Mouse (Mus musculus) heart, postnatal 25 days (tissue): ENCODE data around the gene Parp3. TPM values are rescaled to one million over a fixed set of nuclear protein-coding genes. Genes with fewer than 3 reads are reported as not detected.

ENCODE experiments used
- DNase-seq: peaks from one replicate; pipeline ENCODE4 v3.0.0; 2022; ENCODE audit warnings: low spot score
- intact Hi-C: fragments of 180-260 bp; cut with DNase I; formaldehyde crosslinking; loops from one replicate; pipeline ENCODE4 v1.15.1; 2025
- total RNA-seq, 2 experiments: library from RNA; stranded (reverse); gene quantifications; 2 replicates each; pipeline ENCODE4 v1.2.3; 2021

The Parp3 gene
- total RNA-seq, 2 experiments from 2014 or later, result 30.1 to 33.5 TPM

DNA sequence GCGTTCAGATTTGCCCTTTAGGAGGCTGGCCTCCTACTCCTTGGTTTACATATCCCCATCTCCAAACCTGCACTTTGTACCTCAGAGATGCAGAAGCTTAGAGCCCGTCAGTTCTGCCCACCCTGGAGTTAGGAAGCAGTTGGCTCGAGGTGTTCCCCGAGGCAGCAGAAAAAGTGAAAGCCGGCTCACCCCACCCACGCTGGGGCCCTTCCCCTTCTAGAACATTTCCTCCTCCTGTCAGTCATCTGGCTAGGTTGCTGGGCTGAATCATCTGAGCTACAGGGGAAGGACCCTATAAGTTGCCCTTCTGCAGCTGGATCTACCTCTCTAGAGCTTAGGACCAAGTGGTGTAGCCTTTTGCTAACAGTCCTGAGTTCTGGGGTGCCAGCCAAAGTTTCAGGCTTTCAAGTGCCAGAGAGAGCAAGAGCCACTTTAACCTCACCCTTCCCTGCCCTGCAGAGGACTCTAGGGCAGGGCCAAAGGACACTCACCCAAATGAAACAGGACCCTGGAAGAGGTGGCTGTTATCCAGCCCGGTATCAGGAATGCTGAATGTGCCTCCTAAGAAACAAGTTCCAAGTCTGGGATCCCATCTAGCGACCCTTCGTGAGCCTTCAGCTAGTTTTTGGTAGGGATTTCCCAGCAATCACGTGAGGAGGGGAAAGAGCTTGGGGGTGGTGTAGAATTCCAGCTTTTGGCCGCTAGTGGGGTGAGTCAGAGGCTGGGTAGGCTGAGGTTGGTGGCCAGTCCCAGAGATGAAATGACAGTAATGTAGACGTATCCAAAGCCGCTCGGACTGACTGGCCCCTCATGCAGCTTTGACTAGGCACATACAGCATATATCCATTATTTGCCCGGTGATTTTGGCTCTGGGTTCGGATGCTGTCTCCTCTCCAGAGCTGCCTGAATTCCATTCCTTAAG, 486 bp downstream of the Parp3 start:
- intact Hi-C loops, result loop anchor here (2.0 to 5.0 kb wide), 3 partner anchors 47 to 169 kb away; partner anchors contain the start of genes Dusp7 and Rpl29
- peak; percentile 66 for DNase-seq

DNA sequence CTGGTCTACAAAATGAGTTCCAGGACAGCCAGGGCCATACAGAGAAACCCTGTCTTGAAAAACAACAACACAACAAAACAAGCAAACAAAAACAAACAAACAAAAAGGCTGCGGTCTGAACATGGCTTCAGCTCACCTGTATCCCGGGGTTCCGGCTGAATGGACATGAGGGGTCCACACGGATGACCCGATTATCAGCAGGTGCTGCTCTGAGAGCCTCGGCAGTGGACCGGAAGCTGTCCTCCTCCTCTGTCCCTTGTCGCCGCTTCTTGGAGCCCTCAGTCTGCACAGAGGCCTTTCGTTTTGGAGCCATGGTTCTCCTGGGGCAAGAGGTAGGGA, 1.1 kb downstream of the Parp3 start, which contains the start of gene Rrp9:
Rrp9 (plus strand) TSS at position 301 of the 339 bp plus-strand sequence.
- intact Hi-C loops, result loop anchor here (1.0 to 5.0 kb wide), 5 partner anchors 27 to 189 kb away; partner anchors contain the start of genes Dusp7 and Rpl29
- DNase-seq, result peak; percentile 1

DNA sequence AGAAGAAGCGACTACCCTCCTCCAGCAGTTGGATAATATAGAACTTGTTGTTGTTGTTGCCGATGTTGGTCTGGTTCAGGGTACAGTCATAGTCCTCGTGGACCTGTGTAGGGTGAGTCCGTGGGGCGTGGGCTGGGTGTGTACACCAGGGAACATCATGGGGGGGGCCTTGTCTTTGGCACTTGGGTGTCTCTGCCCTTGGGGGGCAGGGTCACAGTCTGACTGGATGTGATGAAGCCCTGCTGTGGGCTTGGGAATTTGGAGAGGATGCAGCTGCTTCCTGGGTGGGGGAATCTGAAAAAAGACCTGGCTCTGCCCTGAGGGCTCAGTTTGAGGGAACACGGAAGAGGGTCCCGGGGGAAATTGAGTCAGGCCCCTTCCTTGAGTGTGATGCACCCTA, 1.7 kb downstream of the Parp3 start:
- peak; percentile 21 for DNase-seq
- intact Hi-C loops, result loop anchor here (1.0 to 5.0 kb wide), 4 partner anchors 27 to 188 kb away; partner anchors contain the start of gene Dusp7

DNA sequence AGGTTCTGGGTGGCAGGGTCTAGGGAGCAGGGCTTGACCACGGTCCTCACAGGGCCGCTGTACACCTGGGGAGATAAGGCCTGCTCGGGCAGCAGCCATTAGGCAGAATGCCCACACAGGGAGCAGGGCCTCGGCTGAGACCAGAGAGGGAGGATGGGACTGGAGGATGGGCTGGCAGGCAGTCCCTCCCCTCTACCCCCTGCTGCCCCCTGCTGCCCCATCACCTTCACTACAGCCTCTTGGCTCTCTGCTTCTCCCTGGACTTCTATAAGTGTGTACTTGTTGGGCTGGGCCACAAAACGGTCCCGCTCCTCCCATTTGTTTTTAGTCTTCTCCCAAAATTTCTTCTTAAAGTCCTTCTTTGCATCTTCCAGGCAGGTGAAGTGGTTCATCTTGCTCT, 2.3 kb downstream of the Parp3 start:
- peak; percentile 44 for DNase-seq
- intact Hi-C loops, result loop anchor here (2.0 kb wide), 1 partner anchor 188 kb away; no protein-coding TSS in a partner anchor

DNA sequence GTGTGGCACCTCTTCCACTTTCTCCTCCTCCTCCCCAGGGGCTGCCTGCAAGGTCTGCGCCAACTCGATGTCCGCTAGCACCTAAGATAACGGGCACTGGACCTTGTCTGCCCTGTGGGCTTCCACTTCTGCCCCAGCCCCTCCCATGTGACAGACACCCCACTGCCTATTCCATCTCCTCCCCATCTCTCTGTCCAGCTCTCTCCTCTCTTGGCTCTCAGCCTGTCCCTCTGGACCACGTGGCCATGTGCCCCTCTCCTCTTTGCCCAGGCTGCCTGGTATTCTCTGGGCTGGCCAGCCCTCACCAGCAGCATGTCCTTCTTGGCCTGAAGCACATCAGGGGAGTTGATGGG, 3.0 kb downstream of the Parp3 start:
- no peak for DNase-seq
- intact Hi-C loops, result loop anchor here (2.0 kb wide), 2 partner anchors 15 to 187 kb away; no protein-coding TSS in a partner anchor

DNA sequence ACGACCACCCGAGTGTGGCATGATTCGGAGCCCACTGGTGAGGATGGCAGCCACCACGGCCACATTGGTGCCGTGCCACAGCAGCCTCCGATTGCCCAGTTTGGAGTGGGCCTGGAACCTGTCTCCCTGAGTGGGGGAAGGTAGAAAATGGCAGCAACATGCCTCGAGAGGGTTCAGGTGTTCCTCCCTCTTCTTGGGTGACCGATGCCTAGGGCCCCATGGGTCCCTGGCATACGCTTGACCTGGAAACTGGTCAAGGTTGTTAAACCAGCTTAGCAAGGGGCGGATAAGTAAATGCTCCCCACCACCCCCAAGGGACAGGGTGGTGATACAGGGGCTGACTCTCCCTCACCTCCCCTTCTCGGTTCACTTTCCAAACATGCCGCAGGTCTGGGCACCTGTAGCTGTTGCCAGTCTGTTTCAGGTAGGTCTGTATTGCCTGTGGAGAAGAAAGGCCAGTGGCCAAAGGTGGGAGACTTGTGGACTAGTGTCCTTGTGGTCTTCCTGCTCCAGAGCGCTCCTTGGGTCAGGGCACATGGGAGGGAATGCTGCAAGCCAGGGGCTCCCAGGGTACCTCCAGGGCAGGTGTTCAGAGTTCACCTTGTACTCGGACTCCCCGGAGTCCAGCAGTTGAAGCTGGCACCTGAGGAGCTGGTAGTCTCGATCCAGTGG, 3.5 kb downstream of the Parp3 start:
- DNase-seq, result peak; percentile 1
- intact Hi-C loops, result loop anchor here (2.0 kb wide), 1 partner anchor 14 kb away; no protein-coding TSS in a partner anchor

DNA sequence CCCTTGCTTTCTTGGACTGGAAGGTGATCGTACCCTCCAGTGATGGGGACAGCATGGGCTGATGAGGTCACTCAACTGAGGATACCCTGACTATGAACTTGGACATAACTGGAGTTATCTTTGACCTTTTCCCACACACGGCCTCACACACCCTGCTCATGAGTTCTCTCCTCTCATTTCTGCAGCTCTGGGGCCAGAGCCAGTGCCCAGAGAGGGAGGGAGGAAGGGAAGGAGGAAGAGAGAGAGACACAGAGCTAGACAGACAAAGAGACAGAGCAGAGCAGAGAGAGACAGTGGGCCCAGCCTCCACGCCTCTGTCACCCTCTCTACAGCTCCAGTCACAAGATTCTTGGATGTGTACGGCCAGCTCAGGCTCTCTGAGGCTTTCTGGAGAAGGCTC, 4.4 kb downstream of the Parp3 start:
- no peak for DNase-seq
- intact Hi-C loops, result loop anchor here (2.0 kb wide), 1 partner anchor 14 kb away; no protein-coding TSS in a partner anchor

DNA sequence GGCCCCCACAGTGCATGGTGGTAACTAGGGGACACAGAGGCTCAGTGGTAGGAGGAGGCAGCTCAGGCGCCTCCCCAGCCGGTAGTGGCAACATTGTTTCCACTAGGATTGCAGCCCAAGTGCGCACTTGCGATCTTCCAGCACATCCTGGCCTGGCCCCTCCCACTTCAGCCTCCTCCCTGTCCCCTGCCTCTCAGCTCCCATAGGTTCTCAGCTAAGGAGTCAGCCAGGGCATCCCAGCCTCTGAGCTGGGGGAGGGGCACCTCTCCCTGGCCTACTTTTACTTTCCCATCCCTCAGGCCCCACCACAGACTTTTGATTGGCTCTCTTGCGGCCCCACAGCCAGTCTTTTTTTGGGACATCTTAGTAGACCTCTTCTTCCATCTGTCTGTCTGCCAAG, 4.9 kb downstream of the Parp3 start:
- DNase-seq, result peak; percentile 72
- intact Hi-C loops, result loop anchor here (2.0 kb wide), 1 partner anchor 13 kb away; no protein-coding TSS in a partner anchor

DNA sequence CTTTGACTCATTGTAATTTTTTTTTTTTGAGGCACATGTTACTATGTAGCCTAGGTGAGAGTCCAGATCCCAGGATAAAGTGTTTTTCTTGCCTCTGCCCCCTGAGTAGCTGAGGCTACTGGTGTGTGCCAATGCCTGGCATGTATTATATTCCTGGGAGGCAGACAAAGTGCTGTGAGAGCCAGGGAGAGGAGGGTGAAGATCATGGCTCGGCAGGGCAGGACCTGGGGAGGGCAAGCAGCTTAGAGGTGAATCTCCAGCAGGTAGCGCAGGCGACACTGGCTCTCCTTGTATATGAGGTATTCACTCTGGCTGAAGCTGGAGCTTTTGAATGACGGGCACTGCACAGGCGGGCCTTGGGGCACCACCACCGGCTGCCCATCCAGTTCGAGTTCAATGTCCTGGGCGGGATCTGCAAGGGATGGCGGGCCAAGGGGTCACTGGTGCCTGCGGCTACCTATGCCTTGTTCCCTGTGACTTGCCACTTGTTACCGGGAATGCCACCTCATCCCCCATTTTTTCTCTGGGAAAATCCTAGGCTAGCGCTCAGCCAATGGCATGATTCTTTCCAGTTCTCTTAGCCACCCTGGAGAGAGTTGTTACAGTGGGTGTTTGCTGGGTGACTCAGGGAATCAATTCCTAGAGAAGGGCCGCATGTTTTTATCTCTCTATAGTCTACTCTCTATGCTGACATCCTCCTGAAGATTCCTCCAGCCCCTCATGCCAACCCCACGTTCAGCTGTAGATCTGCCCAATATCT, 5.6 kb downstream of the Parp3 start:
- intact Hi-C loops, result no loop called here
- DNase-seq, result no peak

DNA sequence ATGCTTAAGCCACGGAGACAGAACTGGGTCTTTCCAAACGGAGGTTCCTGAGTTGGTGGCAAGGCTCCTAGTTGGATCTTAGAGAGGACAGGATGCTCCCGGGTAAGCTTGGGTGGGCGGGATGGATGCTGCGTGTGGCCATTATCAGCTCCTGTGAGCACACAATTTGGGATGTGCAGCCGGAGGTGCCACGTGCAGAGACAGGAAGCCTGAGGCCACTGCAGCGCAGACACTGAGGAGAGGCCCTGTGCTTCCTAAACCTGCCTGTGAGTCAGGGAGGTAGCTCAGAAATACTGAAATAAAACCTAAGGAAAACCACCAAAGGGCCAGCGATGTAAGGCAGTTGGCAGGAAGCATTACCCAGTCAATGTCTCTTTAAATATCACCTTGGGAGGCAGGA, 7.0 kb downstream of the Parp3 start:
- intact Hi-C loops, result no loop called here
- no peak for DNase-seq

DNA sequence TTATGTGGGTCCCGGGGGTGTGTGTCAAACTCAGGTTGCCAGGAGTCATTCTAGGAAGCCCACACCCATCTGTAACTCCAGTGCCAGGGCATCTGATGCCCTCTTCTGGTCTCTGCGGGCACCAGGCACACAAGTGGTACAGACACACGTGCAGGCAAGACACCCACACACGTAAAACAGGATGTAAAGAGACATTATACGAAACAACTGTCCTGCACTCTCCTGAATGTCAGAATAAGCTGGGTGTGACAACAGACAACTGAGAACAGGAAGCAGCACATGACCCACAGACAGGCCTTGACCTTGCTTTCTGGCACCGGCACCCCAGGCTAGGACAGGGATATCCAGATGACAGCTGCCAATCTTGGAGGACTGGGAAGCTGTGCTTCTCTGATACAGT, 7.4 kb downstream of the Parp3 start:
- DNase-seq, result no peak
- intact Hi-C loops, result no loop called here

DNA sequence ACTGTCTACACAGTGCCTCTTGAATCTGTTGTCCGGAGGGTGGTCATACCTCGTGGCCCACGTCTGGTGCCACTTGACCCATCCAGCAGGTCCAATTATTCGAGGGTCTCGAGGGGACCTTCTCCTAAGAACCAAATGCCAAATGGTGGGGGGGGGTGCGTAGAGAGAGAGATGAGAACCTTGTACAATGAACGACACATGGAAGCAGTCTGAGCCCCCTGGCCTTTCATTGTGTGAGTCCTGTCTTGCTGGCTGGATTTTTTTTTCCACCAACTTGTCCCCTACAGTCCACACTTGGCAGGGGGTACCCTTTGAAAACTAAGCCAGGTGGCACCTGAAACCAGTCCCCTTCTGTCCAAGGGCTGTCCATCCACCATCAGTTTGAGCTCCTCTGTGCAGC, 9.0 kb downstream of the Parp3 start:
- intact Hi-C loops, result no loop called here
- no peak for DNase-seq

DNA sequence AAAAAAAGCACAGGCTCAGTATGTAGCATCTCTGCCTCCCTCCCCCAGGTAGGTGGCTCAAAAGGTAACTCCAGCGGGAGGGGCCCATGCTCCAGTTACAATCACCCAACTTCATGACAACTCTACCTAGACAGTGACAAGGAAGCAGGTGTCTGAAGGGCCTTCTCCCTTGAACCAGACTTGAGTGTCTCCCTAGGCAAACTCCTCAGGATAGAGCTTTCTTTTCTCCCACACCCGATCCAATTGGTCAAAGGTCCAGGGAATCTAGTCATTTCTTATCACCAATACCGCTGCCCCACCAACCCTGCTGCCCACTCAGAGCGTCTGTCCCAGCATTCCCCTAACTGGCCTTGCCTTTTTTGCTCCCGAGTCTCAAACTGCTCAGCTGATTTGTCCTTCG, 10.0 kb downstream of the Parp3 start:
- intact Hi-C loops, result no loop called here
- no peak for DNase-seq

DNA sequence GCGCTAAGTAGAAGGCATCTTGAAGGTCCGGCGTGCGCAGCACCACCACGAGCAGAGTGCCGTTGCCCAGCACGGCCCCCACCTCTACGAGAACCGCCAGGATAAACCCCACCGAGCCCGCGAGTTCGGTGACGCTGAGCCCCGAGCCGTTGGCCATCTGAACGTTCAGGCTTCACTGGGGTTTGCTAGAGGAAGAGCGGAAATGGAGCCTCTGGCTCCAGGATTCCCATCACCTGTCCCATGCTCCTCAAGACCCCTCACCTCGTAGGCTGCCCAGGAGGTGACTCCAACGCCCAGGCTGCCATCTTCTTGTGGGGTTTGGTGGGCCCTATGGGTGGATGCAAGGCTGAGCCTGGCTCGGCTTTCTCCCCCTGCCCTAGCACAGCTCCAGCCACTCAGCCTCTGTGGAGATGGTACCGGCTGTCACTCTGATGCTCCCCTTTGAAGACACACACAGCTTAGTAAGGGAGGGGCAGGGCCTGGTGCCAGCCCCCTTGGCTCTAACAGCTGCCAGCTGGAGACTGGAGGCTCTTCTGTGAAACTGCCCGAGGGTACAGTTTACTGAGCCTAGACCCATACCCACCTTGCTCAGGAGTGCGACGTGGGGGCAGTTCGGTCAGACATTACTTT, 11.1 kb downstream of the Parp3 start, which contains the start of gene Gpr62:
Gpr62 (minus strand) TSS at position 368 of the 630 bp plus-strand sequence.
- intact Hi-C loops, result no loop called here
- DNase-seq, result no peak

DNA sequence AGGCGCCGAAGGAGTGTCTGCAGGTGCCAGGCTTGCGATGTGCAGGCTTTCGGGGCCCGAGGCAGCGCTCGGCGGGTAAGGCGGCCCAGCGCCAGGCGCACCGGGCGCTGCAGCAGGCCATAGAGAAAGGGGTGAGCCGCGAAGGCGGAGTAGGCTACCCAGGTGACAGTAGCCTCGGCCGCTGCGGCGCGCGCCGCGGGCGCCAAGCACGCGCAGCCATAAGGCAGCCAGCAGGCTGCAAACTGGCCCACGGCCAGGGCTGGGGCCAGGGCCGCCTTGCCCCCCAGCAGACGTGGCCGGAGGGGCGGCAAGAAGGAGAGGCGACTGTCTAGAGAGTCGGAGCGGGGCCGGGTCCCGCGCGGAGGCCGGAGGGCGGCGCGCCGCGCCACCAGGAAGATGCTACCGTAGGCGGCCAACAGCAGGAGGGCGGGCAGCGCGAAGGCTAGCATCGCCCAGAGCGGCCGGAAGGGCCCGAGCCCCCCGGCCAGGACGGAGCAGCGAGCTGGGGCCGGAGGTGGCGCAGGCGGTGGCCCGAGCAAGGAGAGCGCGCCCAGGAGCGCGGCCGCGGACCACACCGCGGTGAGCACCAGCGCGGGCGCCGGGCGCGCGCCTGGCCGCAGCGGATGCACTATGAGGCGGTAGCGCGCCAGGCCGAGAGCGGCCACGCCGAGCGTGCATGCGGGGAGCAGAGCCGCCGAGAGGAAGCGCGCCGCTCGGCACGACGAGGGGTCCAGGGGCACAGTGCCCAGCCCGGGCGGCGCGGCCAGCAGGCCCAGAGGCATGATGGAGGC, 11.8 kb downstream of the Parp3 start:
- intact Hi-C loops, result no loop called here
- no peak for DNase-seq

DNA sequence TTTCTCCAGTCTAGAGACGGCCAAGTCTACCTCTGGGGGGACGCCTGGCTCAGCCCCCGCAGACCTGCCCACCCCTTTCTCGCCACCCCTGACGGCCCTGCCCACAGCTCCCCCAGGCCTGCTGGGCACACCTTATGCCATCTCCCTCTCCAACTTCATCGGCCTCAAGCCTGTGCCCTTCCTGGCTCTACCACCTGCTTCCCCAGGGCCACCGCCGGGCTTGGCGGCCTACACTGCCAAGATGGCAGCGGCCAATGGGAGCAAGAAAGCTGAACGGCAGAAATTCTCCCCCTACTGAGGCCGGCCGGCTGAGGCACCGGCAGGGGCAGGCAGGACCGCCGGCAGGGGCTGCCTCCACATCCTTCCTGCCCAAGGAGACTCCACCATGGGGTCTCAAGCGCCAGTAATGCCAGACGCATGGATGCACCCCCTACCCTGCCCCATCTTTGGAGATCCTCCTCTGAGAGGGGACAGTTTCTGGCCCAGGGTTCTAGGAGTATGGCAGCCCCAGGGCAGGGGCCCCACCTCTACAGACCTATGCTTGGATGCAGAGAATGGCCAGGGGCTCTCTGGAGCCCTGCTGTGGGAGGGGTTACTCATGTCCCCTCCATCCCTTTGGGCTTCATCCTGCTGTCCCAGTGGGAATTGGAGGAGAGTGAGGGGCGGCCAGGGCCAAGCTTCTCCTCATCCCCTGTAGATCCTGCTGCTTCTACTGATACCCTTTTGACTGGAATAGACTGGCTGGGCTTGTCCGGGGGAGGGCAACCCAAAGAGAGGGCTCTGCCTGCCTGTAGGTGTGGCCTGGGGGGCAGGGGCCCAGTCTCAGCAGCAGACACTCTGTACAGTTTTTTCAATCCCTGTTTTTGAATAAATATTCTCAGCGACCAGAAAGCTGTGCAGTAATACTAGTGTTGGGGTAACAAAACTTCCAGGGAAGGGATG, 13.4 kb downstream of the Parp3 start:
- DNase-seq, result no peak
- intact Hi-C loops, result no loop called here

DNA sequence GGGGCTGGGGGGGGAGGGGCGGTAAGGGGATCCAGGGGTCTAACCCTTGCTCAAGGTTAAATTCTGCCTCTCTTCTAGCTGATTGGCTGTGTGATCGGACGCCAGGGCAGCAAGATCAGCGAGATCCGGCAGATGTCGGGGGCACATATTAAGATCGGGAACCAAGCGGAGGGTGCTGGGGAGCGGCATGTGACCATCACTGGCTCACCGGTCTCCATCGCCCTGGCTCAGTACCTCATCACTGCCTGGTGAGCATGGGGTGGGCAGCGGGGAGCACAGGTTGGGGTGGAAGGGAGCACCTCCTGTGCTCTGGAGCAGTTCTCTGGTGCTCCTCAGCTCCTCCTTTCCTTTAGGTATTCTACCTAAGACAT, 14.3 kb downstream of the Parp3 start:
- intact Hi-C loops, result no loop called here
- no peak for DNase-seq
